17 mouse cellular contexts compared by ENCODE assay signal in the genomic region with DNA sequence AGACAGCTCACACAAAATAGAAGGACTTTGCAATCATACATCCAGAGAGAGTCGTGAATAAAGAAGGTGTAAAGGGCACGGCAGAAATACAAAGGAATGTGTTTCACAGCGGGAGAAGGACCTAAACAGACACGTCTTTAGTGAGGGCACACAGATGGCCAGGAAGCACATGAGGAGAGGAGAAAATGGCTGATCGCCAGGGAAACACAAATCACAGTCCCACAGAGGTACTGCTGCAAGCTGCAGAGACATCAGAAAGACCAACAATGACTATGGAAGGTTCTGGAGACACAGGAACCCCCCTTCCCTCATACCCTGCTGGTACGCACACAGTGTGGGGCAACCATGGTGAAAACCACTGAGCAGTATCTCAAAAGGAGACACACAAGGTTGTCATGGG. TPM values are rescaled to one million over a fixed set of nuclear protein-coding genes. Genes with fewer than 3 reads are reported as not detected.
A peak's percentile ranks its signal among the peaks of the same experiment; 100 is the strongest.
DNase-seq lines count a peak whose midpoint lies in the region; ATAC-seq lines count a peak whose summit lies in the region.
"Had no signal": no experiment of that assay in that cellular context is flagged by ENCODE, and none has a peak within 500 bp of the region (broad histone marks: within the 10 kb centered on the region; RNA-seq: fewer than 3 reads in every experiment).

No protein-coding gene starts in this region.

- DNase-seq in cerebellum, adult 11 months, result peak; percentile 61
- peak; percentile 66 for DNase-seq in cerebellum, adult 8-10 months
- DNase-seq in cerebellum, postnatal 14 days, result peak; percentile 68 to 71
- no peak for DNase-seq in kidney, postnatal 10 days
- no peak for DNase-seq in adrenal gland, postnatal 36 days
- DNase-seq: adrenal gland, postnatal 10 days; B cell, adult 2 months; gastrocnemius, postnatal 36 days; heart, adult 11 months; heart, postnatal 4 days; kidney, adult 11 months had no signal

- no peak for ATAC-seq in cerebellum, adult (ENCODE audit: insufficient number of reproducible peaks, low FRiP score, low TSS enrichment)
- ATAC-seq in erythroid progenitor cell, adult 5-6 weeks (replicated peaks; ENCODE audit: low FRiP score, poor library complexity, severe bottlenecking), result no peak
- ATAC-seq: CD4-positive, CD25-positive, alpha-beta regulatory T cell, adult 4 months; forebrain, embryonic 15.5 days; hindbrain, postnatal 0 days had no signal

RNA-seq across cellular contexts. Expression of a gene that starts 8.4 kb away (rescaled TPM):
- not detected in 2 replicates for total RNA-seq in erythroid progenitor cell, adult 5-6 weeks (2015; ENCODE audit: low replicate concordance)
- total RNA-seq in erythroid progenitor cell, adult 5-6 weeks (2017; ENCODE audit: low replicate concordance), result not detected in 2 replicates
- 1 to 10 TPM; 1.1 to 1.8 TPM for total RNA-seq in adrenal gland, postnatal 36 days (2021)
- total RNA-seq: gastrocnemius, adult 8-10 months; gastrocnemius, postnatal 36 days had no signal

Comparison
In these comparisons a context has a peak if more than half of its experiments do, and no peak if none do; other contexts are left out.
1. DNase-seq: peak in cerebellum, adult 11 months (single experiment), cerebellum, adult 8-10 months (single experiment) and cerebellum, postnatal 14 days (2 of 2); none in kidney, postnatal 10 days (single experiment) and adrenal gland, postnatal 36 days (0 of 2).